Mouse (Mus musculus): ENCODE data around the gene Eif5.
"Not testable (repeated sequence)": the region's sequence is repeated elsewhere in the genome, so short reads cannot be mapped to it uniquely, and the experiment has no call there.

Gene Eif5

GRCm38 (mm10) chr12:111524469-111524868 is 13.3 kb upstream of the Eif5 start:
- DNase-seq (ENCODE audit: low spot score in 2 of 2), result no peak

GRCm38 (mm10) chr12:111524883-111525282 is 12.9 kb upstream of the Eif5 start:
- DNase-seq (ENCODE audit: low spot score in 2 of 2), result no peak

- peak; percentile 35 to 49 for DNase-seq (ENCODE audit: low spot score in 2 of 2)
These were observed 10.1 kb upstream of the Eif5 start for GRCm38 (mm10) chr12:111527643-111528281.

- no peak for DNase-seq (ENCODE audit: low spot score in 2 of 2)
These were observed 8.6 kb upstream of the Eif5 start for GRCm38 (mm10) chr12:111529192-111529591.

GRCm38 (mm10) chr12:111533096-111533794 is 4.6 kb upstream of the Eif5 start:
- no peak for DNase-seq (ENCODE audit: low spot score in 2 of 2)

DNA sequence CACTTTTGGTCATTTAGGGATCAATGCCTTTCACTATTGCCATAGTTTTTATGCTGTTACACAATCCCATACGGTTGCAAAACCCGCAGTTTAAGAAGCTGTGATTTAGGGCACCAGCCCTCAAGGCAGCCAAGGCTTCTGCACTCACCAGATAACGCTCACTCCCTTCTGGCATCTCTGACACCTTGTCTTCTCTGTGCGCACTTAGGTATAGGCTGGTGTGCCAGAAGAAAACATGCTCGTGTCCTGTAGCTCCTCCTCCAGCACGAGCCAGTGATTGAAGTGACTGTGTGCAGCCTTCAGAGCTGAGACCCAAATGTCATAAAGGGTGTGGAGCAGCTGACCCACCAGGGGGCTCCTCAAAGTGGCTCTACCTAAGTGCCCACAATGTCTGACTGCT is 2.5 kb upstream of the Eif5 start:
- DNase-seq (ENCODE audit: low spot score in 2 of 2), result no peak

DNA sequence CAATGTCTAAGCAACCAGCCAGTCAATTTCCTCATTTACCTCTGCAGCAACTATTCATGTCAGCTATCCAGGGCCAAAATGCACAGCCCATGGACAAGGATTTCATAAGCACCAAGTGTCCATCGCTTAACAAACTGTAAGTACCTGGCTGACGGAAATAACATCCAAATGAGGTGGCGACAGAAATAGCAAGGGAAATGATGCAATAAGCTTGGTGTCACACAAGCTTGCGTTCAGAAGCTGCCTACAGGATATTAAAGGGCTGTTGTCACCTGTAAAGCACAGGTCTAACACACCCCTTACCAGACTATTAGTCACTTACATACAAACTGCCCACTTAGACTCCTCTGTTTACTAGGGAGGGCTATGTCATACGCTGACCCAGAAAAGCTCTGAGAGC is 2.1 kb upstream of the Eif5 start:
- DNase-seq (ENCODE audit: low spot score in 2 of 2), result no peak

- DNase-seq (ENCODE audit: low spot score in 2 of 2), result no peak
These were observed 1.1 kb upstream of the Eif5 start for GRCm38 (mm10) chr12:111536746-111537145.

DNA sequence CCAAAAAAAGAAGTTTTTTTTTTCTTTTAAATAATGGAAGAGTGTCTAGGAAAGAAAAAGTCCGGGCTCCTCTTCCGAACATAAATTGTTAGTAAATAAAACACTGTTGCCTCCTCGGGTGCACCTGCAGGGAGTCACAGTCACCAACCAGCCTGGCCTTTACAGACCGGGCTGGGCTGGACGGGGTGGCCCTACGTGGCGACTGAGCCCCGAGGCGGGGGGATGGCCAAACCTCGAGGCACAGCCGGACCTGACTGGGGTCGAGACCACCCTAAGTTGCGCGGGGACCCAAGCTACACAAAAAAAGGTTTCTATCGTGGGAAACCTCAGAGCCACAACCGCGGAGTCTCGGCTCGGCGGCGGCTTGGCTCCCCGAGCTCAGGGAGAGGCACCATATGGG is 475 bp upstream of the Eif5 start:
- no peak for DNase-seq (ENCODE audit: low spot score in 2 of 2)

DNA sequence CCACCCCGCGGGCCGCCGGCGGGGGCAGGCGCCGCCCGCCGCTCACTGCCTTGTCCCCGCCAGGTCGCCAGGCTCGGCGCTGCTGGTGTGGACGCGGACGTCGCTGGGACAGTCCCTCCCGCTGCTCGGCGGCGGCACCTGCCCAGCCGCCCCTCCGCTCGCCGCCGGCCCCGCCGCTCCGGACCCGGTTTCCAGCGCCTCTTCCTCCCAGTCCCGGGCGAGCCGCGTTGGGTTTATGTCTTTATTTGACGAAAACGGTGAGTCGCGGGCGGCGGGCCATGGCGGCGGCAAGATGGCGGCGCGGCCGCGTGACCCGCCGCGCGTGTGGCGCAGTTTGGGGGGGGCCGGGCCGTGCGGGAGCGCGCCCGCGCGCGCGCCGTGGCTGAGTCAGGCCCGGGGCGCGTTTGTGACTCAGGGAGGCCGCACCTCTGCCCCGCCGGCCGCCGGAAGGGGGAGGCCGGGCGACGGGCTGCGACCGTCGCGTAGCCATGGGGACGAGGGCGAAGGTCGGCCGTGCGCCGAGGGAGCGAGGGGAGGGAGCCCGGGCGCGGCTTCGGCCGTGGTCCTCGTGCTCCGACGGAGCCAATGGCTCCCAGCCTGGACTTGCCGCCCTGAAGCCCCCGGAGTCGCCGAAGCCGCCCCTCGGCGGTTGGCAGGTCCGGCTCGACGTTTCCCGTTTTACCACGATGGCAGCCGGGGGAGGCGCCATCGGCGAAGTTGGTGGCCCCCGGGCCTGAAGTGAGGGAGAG is 650 bp downstream of the Eif5 start:
- DNase-seq (ENCODE audit: low spot score in 2 of 2), result peak; percentile 70 to 76

DNA sequence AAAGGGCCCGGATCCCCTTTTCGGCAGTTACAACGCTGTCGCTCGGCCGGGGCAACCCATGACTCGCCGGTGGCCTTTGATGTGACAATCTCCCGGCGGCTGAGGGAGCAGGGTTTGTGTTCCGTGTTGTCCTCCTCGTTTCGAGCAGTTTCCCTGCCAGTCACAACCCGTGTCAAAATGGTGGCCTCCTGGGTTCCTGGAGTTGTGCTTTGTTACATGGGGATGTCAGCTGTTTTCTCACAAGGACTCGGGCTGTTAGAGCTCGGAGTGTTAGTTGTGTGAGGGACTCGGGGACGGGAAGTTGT is 1.2 kb downstream of the Eif5 start:
- no peak for DNase-seq (ENCODE audit: low spot score in 2 of 2)

- DNase-seq (ENCODE audit: low spot score in 2 of 2), result no peak
These were observed 9.3 kb downstream of the Eif5 start for GRCm38 (mm10) chr12:111547070-111547469.

DNA sequence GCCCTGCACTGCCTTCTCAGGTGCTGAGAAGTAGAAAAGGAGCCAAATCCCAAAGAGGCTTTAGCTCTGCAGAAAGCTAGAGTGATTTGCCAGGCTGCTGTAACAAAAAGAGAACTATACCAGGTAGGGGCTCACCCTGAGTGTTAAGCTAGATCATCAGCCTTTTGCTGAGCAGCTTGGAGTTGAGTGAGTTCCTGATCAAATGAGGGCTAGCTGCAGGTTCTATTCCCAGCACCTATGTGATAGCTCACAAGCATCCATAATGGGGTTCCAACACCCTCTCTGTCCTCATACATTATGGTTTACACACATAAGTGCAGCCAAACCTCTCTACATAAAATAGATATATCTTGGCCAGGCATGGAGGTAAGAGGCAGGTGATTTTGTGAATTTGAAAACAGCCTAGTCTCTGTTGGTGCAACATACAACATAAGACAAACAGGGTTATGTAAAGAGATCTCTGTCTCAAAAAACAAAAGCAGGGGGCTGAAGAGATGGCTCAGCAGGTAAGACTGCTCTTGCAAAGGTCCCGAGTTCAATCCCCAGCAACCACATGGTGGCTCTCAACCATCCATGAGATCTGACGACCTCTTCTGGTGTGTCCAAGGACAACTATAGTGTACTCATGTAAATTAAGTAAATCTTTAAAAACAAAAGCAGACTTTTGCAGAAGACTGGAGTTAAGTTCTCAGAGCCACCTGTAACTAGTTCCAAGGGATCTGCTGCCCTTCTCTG is 10.9 kb downstream of the Eif5 start:
- DNase-seq (ENCODE audit: low spot score in 2 of 2), result no peak

GRCm38 (mm10) chr12:111550679-111551078 is 12.9 kb downstream of the Eif5 start:
- DNase-seq (ENCODE audit: low spot score in 2 of 2), result no peak

- DNase-seq (ENCODE audit: low spot score in 2 of 2), result no peak
These were observed 14.5 kb downstream of the Eif5 start for GRCm38 (mm10) chr12:111552342-111552741.

DNA sequence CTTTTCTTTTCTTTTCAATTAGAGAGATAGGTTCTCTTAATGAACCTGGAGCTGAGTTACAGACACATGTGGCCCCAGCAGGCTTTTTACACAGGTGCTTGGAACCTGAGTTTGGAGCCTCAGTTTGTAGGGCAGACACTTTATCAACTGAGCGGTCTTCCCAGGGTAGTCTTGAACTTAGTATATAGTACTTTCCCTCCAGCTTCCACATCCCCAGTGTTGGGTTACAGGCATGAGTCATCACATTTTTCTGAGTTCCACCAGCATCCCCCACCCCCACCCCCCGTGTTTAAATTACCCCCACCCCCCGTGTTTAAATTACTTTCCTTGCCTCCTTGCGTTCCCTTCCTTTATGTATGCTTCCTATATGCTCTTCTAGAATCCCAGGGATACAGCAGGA is 17.5 kb downstream of the Eif5 start:
- no peak for DNase-seq (ENCODE audit: low spot score in 2 of 2)

- not testable (repeated sequence) for DNase-seq (ENCODE audit: low spot score in 2 of 2)
These were observed 18.1 kb downstream of the Eif5 start for GRCm38 (mm10) chr12:111555893-111556292.

DNA sequence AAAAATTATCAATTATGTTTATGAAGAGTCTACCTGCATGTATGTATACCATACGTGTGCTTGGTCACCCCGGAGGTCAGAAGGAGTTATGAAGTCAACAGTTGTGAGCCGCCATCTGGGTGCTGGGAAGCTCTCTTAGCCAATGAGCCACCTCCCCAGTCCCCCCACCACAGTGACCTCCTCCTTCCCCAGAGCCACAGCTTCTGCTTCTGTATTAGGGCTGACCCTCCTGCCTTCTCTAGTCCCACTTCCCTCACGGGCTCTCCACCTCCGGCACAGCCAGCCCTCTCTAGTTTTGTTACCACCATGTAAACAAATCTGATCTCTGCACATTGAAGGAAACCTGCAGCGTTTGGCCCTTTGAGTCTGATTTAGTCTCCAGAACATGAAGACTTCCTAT is 19.7 kb downstream of the Eif5 start:
- DNase-seq (ENCODE audit: low spot score in 2 of 2), result no peak

DNA sequence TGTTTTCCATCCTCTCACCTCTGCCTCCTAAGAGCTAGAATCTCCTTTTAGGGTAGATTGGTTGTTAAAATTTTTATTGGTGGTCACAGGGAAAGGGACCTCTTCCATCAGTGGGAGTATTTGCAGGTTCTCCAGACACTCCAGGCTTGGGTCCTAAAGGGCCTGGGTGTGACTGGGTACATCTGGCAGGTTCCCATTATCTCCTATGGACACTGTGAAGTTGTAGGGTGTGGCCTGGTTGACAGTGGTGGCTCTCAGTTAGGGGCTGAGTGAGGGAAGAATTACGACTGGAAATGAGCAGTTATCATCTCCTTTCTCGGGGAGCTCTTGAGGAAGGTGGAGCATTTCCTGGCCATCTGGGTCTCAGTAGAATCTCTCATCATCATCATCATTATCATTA is 20.8 kb downstream of the Eif5 start:
- DNase-seq (ENCODE audit: low spot score in 2 of 2), result no peak

DNA sequence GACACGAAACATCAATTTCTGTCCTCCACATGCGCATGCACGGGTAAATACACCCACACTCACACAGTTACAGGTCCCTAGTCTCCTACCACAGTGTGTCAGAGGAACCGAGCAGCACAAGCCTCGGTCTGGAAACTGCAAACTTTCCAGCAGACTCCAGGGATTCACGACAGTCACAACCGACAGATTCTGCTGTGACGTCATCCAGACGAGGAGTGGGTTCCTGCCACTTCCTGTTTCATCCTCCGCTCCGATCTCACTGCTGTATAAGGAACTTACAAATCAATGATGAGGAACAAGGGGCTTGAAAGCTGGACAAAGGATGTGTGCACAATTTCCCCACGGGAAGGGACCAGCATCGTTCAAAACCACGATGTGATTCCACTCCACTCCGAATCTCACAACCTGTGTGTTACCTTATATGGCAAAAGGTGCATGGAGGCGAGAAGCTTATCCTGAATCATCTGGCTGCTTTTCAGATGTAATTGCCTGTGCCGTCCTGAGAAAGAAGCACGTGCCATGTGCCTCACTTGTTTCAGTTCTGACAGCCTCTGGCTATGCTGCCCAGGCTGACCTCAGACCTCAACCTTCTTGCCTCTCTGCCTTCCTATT is 21.9 kb downstream of the Eif5 start:
- peak; percentile 45 to 66 for DNase-seq (ENCODE audit: low spot score in 2 of 2)

DNA sequence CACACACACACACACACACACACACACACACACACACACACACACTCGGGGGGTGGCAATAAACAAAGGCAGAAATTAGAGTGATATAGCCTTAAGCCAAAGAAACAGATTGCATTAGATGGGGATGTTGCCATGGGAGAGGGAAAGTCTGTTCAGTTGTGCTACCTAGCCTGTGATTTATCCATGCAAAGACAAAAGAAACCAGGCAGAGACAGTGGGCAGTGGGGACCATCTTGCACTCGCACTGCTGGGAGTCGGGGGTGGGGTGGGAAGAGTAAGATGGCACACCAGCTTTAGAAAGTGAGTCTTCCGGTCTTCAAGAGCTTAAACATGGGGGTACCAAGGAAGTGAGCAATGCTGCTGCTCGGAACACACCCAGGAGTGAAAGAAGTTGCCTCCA is 22.5 kb downstream of the Eif5 start:
- no peak for DNase-seq (ENCODE audit: low spot score in 2 of 2)

GRCm38 (mm10) chr12:111562276-111562814 is 24.5 kb downstream of the Eif5 start:
- no peak for DNase-seq (ENCODE audit: low spot score in 2 of 2)

All from frontal cortex, postnatal 10 days (tissue).